Mouse (Mus musculus) myocyte (in vitro differentiated cells): ENCODE data around the gene Yes1.

ENCODE experiments used
- CEBPB ChIP-seq: IDR thresholded peaks from 2 replicates; pipeline ENCODE4 v1.6.1; 2011; ENCODE audit warnings: mild to moderate bottlenecking, moderate library complexity; ENCODE audit not compliant: poor library complexity, insufficient read depth, severe bottlenecking
- E2F4 ChIP-seq: IDR thresholded peaks from one replicate; pipeline ENCODE4 v1.6.1; 2011; ENCODE audit warnings: mild to moderate bottlenecking, control low read depth, moderate library complexity; ENCODE audit not compliant: insufficient read depth
- MAX ChIP-seq: IDR thresholded peaks from one replicate; pipeline ENCODE4 v1.6.1; 2011; ENCODE audit warnings: low read depth, mild to moderate bottlenecking, control low read depth
- MYOG ChIP-seq, 3 experiments: IDR thresholded peaks; one replicate each; pipeline ENCODE4 v1.6.1; 2011; ENCODE audit warnings: control low read depth in 2 of 3, low read depth in 2 of 3, mild to moderate bottlenecking in 2 of 3; ENCODE audit not compliant: insufficient read length in 2 of 3, control insufficient read depth in 1 of 3, insufficient read depth in 1 of 3
- POLR2A ChIP-seq: IDR thresholded peaks from one replicate; pipeline ENCODE4 v1.6.1; 2011; ENCODE audit warnings: low read depth, mild to moderate bottlenecking, control low read depth, moderate library complexity; ENCODE audit not compliant: insufficient read length
- POLR2AphosphoS2 ChIP-seq: IDR thresholded peaks from one replicate; pipeline ENCODE4 v1.6.1; 2011; ENCODE audit warnings: low read depth, control low read depth; ENCODE audit not compliant: insufficient read length
- SRF ChIP-seq: IDR thresholded peaks from one replicate; pipeline ENCODE4 v1.6.1; 2011; ENCODE audit warnings: low read depth; ENCODE audit not compliant: control insufficient read depth, insufficient read length
- TCF12 ChIP-seq: IDR thresholded peaks from one replicate; pipeline ENCODE4 v1.6.1; 2011; ENCODE audit warnings: mild to moderate bottlenecking, control low read depth; ENCODE audit not compliant: poor library complexity, insufficient read depth, severe bottlenecking
- TCF3 ChIP-seq: IDR thresholded peaks from one replicate; pipeline ENCODE4 v1.6.1; 2011; ENCODE audit warnings: low read depth, control low read depth; ENCODE audit not compliant: insufficient read length
- USF1 ChIP-seq: IDR thresholded peaks from one replicate; pipeline ENCODE4 v1.6.1; 2011; ENCODE audit warnings: low read depth, mild to moderate bottlenecking, control low read depth, moderate library complexity

GRCm38 (mm10) chr5:32617851-32618250 is 6.9 kb downstream of the Yes1 start:
- no peak for TF ChIP-seq POLR2A
- no peak for TF ChIP-seq POLR2AphosphoS2
- TF ChIP-seq E2F4 = no peak
- TF ChIP-seq USF1 = no peak
- no peak for TF ChIP-seq TCF12
- TF ChIP-seq TCF3 = no peak
- TF ChIP-seq MYOG (IDR thresholded peaks at IDR 0.05; ENCODE audit: control insufficient read depth in 1 of 3, insufficient read depth in 1 of 3, insufficient read length in 2 of 3, low read depth in 2 of 3) = no peak
- no peak for TF ChIP-seq CEBPB
- no peak for TF ChIP-seq MAX
- no peak for TF ChIP-seq SRF
